Mouse (Mus musculus) frontal cortex, postnatal 25 days (tissue): Measurements from ENCODE around the gene Pxmp4.

Source experiments
- DNase-seq, 2 experiments: peaks; one replicate each; pipeline ENCODE4 v3.0.0; 2022; ENCODE audit warnings: low spot score in 2 of 2

The Pxmp4 gene

GRCm38 (mm10) chr2:154572996-154573395, 30.5 kb downstream of the Pxmp4 start:
- DNase-seq, result no peak

- no peak for DNase-seq
Observed at GRCm38 (mm10) chr2:154571976-154572375, 31.5 kb downstream of the Pxmp4 start.

GRCm38 (mm10) chr2:154571266-154571665, 32.2 kb downstream of the Pxmp4 start:
- no peak for DNase-seq

- DNase-seq, result no peak
Observed at GRCm38 (mm10) chr2:154570666-154571065, 32.8 kb downstream of the Pxmp4 start.

- peak; percentile 71 to 84 for DNase-seq
Observed at GRCm38 (mm10) chr2:154569836-154570286, 33.6 kb downstream of the Pxmp4 start, which contains the start of gene E2f1. TSS of gene E2f1 (minus strand) at chr2:154569892.

GRCm38 (mm10) chr2:154569071-154569748, 34.3 kb downstream of the Pxmp4 start:
- DNase-seq, result no peak

GRCm38 (mm10) chr2:154568329-154569070, 35.0 kb downstream of the Pxmp4 start:
- no peak for DNase-seq

GRCm38 (mm10) chr2:154567766-154568165, 35.7 kb downstream of the Pxmp4 start:
- DNase-seq, result no peak

GRCm38 (mm10) chr2:154566641-154567040, 36.9 kb downstream of the Pxmp4 start:
- DNase-seq, result no peak

- no peak for DNase-seq
Observed at GRCm38 (mm10) chr2:154565562-154565961, 37.9 kb downstream of the Pxmp4 start.

- DNase-seq, result no peak
Observed at GRCm38 (mm10) chr2:154563612-154564170, 39.8 kb downstream of the Pxmp4 start.

- DNase-seq, result no peak
Observed at GRCm38 (mm10) chr2:154558264-154559039, 45.1 kb downstream of the Pxmp4 start, which contains the start of gene Necab3. TSS of gene Necab3 (minus strand) at chr2:154558890.

- no peak for DNase-seq
Observed at GRCm38 (mm10) chr2:154557184-154557832, 46.2 kb downstream of the Pxmp4 start.

- no peak for DNase-seq
Observed at GRCm38 (mm10) chr2:154555235-154555634, 48.3 kb downstream of the Pxmp4 start.

GRCm38 (mm10) chr2:154552424-154552907, 51.0 kb downstream of the Pxmp4 start:
- DNase-seq, result peak in 1 of 2 experiments; percentile 57

GRCm38 (mm10) chr2:154551927-154552326, 51.6 kb downstream of the Pxmp4 start:
- no peak for DNase-seq

- DNase-seq, result no peak
Observed at GRCm38 (mm10) chr2:154551476-154551875, 52.0 kb downstream of the Pxmp4 start, which contains the start of gene Actl10. TSS of gene Actl10 (plus strand) at chr2:154551776.

GRCm38 (mm10) chr2:154550937-154551336, 52.6 kb downstream of the Pxmp4 start:
- no peak for DNase-seq

GRCm38 (mm10) chr2:154549886-154550189, 53.7 kb downstream of the Pxmp4 start:
- no peak for DNase-seq

- DNase-seq, result no peak
Observed at GRCm38 (mm10) chr2:154549127-154549885, 54.2 kb downstream of the Pxmp4 start.
